8 mouse cellular contexts compared by ENCODE assay signal in the genomic region with DNA sequence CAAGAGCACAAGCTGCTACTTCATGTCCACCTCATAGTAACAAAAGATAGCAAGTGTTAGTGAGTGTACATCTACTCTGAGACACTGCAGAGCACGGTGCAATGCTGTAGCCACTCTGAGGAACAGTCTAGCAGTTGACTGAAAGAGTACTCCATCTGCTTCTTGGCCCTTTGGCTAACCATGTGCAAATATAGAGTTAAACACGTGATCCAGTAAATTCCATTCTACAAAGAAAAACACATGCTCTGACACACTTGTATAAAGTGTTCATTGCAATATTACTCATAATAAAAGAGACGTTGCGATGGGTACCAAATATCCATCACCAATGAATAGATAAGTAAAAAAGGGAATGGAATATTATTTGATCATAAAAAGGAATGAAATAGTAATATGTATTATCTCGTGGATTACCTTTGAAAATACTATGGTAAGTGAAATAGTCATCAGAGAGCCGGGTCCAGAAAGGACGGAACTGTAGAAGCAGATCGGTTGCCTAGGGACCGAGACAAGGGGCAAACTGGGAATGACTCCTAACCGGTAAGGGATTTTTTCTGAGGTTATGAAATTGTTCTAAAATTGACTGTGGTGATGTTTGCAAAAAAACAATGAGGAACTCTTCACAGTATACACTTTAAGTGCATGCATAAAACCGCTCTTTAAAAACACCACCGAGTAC. TPM values are rescaled to one million over a fixed set of nuclear protein-coding genes. Genes with fewer than 3 reads are reported as not detected.
DNase-seq lines count a peak whose midpoint lies in the region; ATAC-seq lines count a peak whose summit lies in the region.

No protein-coding gene starts in this region.

- WGBS in heart, embryonic 13.5 days, result 25% methylated on average over 12 of the region's 12 CpGs
- 26% methylated on average over 12 of the region's 12 CpGs for WGBS in hindbrain, embryonic 13.5 days
- 28% methylated on average over 12 of the region's 12 CpGs for WGBS in midbrain, embryonic 13.5 days

- H3K4me1 ChIP-seq in heart, embryonic 13.5 days, result peaks cover 27% of the 10 kb centered on the region
- peaks cover 17% of the 10 kb centered on the region for H3K4me1 ChIP-seq in hindbrain, embryonic 13.5 days (replicated peaks)
- H3K4me1 ChIP-seq in midbrain, embryonic 13.5 days (replicated peaks), result peaks cover 6% of the 10 kb centered on the region

- ATAC-seq in heart, embryonic 13.5 days (ENCODE audit: extremely low read depth, insufficient number of reproducible peaks, low FRiP score, low TSS enrichment), result no peak
- no peak for ATAC-seq in hindbrain, embryonic 13.5 days (ENCODE audit: low FRiP score)
- ATAC-seq in midbrain, embryonic 13.5 days, result no peak

- H3K27ac ChIP-seq in heart, embryonic 13.5 days (replicated peaks), result peak overlapping the region; percentile 99
- H3K27ac ChIP-seq in hindbrain, embryonic 13.5 days, result peak overlapping the region; percentile 95; the same call in 1 of the 2 replicates
- H3K27ac ChIP-seq in midbrain, embryonic 13.5 days, result peak overlapping the region; percentile 94; the same call in 1 of the 2 replicates

- no peaks in the 10 kb centered on the region for H3K27me3 ChIP-seq in heart, embryonic 13.5 days (replicated peaks)
- no peaks in the 10 kb centered on the region for H3K27me3 ChIP-seq in hindbrain, embryonic 13.5 days
- no peaks in the 10 kb centered on the region for H3K27me3 ChIP-seq in midbrain, embryonic 13.5 days

- intact Hi-C loops in heart, postnatal 10 days (cut with DNase I), result loop anchor here (5.0 kb wide), 2 partner anchors 66 to 86 kb away; no protein-coding TSS in a partner anchor

- no peaks in the 10 kb centered on the region for H3K9me3 ChIP-seq in heart, embryonic 13.5 days
- no peaks in the 10 kb centered on the region for H3K9me3 ChIP-seq in hindbrain, embryonic 13.5 days
- H3K9me3 ChIP-seq in midbrain, embryonic 13.5 days, result no peaks in the 10 kb centered on the region

- peak overlapping the region; percentile 75 for H3K4me2 ChIP-seq in heart, embryonic 13.5 days
- peak overlapping the region; percentile 62 for H3K4me2 ChIP-seq in hindbrain, embryonic 13.5 days
- H3K4me2 ChIP-seq in midbrain, embryonic 13.5 days (replicated peaks), result peak overlapping the region; percentile 67

- DNase-seq in heart, postnatal 10 days, result no peak
- DNase-seq in adipocyte (ENCODE audit: low spot score), result peak; percentile 25
- DNase-seq in ovary, adult 18-20 months (ENCODE audit: low spot score), result no peak
- no peak for DNase-seq in B cell, adult 2 months
- no peak for DNase-seq in kidney, postnatal 36 days

- no peaks in the 10 kb centered on the region for H3K36me3 ChIP-seq in heart, embryonic 13.5 days
- H3K36me3 ChIP-seq in hindbrain, embryonic 13.5 days, result no peaks in the 10 kb centered on the region
- H3K36me3 ChIP-seq in midbrain, embryonic 13.5 days, result no peaks in the 10 kb centered on the region

- H3K4me3 ChIP-seq in heart, embryonic 13.5 days, result peak overlapping the region; percentile 97
- peak overlapping the region; percentile 92 for H3K4me3 ChIP-seq in hindbrain, embryonic 13.5 days
- H3K4me3 ChIP-seq in midbrain, embryonic 13.5 days (replicated peaks), result peak overlapping the region; percentile 94

- peak overlapping the region; percentile 99 for H3K9ac ChIP-seq in heart, embryonic 13.5 days
- H3K9ac ChIP-seq in hindbrain, embryonic 13.5 days, result peak overlapping the region; percentile 93
- H3K9ac ChIP-seq in midbrain, embryonic 13.5 days (replicated peaks), result peak overlapping the region; percentile 96

RNA-seq across cellular contexts. Expression of a gene that starts 1.5 kb away (rescaled TPM):
- 23.0 and 26.3 TPM in 2 replicates for polyA plus RNA-seq in heart, embryonic 13.5 days (2015; fragmentation: Nextera tagmentation; extraction: Ambion mirVana)
- total RNA-seq in heart, postnatal 10 days (2021), result 10 to 100 TPM; 42.4 to 48.2 TPM
- 29.4 and 31.4 TPM in 2 replicates for polyA plus RNA-seq in hindbrain, embryonic 13.5 days (2015; fragmentation: Nextera tagmentation; extraction: Ambion mirVana)
- 27.0 and 30.6 TPM in 2 replicates for polyA plus RNA-seq in midbrain, embryonic 13.5 days (2015; fragmentation: Nextera tagmentation; extraction: Ambion mirVana)
